Mouse (Mus musculus) ovary, adult 10 weeks (tissue): ENCODE measurements around the gene Ppox. TPM values are rescaled to one million over a fixed set of nuclear protein-coding genes. Genes with fewer than 3 reads are reported as not detected.

Experiments
- polyA plus RNA-seq: library from polyadenylated mRNA; stranded (reverse); fragments of 350-450 nt; fragmentation: Illumina TruSeq; extraction: RNeasy Lipid Tissue Mini Kit (QIAGEN cat#74804); gene quantifications from one replicate; pipeline ENCODE4 v1.2.3, GENCODE M21; 2014

Ppox gene
- 4.1 TPM for polyA plus RNA-seq

GRCm38 (mm10) chr1:171280916-171281527, at the start of gene Ppox:
TSS of gene Ppox (minus strand) at chr1:171281186.

GRCm38 (mm10) chr1:171328839-171329432, 48.0 kb upstream of the Ppox start, which contains the start of gene Dedd:
TSS of gene Dedd (plus strand) at chr1:171329145.

GRCm38 (mm10) chr1:171294298-171295062, 13.5 kb upstream of the Ppox start, which contains the start of gene Ufc1:
TSS of gene Ufc1 (minus strand) at chr1:171295024.

GRCm38 (mm10) chr1:171287136-171288081, 6.4 kb upstream of the Ppox start, which contains the start of gene Usp21:
TSS of gene Usp21 (minus strand) at chr1:171287991.

GRCm38 (mm10) chr1:171269848-171270572, 11.0 kb downstream of the Ppox start, which contains the start of gene B4galt3:
TSS of gene B4galt3 (plus strand) at chr1:171270328.

GRCm38 (mm10) chr1:171250680-171251593, 30.0 kb downstream of the Ppox start, which contains the start of gene Ndufs2:
TSS of gene Ndufs2 (minus strand) at chr1:171251388.

GRCm38 (mm10) chr1:171249913-171250600, 30.9 kb downstream of the Ppox start, which contains the start of gene Adamts4:
TSS of gene Adamts4 (plus strand) at chr1:171250421.

GRCm38 (mm10) chr1:171234126-171234525, 46.9 kb downstream of the Ppox start, which contains the start of gene Fcer1g:
TSS of gene Fcer1g (minus strand) at chr1:171234365.

Other genes with a start within 250 kb of the Ppox start
- 17.0 TPM for gene Fcgr3, start 216.3 kb downstream of the Ppox start, polyA plus RNA-seq
- gene Cfap126, start 167.3 kb downstream of the Ppox start, polyA plus RNA-seq = 5.6 TPM
- gene Sdhc, start 130.6 kb downstream of the Ppox start, polyA plus RNA-seq = 34.2 TPM
- gene Mpz, start 130.5 kb downstream of the Ppox start, polyA plus RNA-seq = not detected
- gene Pcp4l1, start 84.9 kb downstream of the Ppox start, polyA plus RNA-seq = 49.2 TPM
- gene Nr1i3, start 67.2 kb downstream of the Ppox start, polyA plus RNA-seq = not detected
- gene Tomm40l, start 58.7 kb downstream of the Ppox start, polyA plus RNA-seq = 4.0 TPM
- not detected for gene Apoa2, start 56.1 kb downstream of the Ppox start, polyA plus RNA-seq
- gene Fcer1g, start 46.8 kb downstream of the Ppox start, polyA plus RNA-seq = 46.0 TPM
- gene Adamts4, start 30.8 kb downstream of the Ppox start, polyA plus RNA-seq = 5.0 TPM
- gene Ndufs2, start 29.8 kb downstream of the Ppox start, polyA plus RNA-seq = 37.5 TPM
- 6.0 TPM for gene B4galt3, start 10.9 kb downstream of the Ppox start, polyA plus RNA-seq
- 24.1 TPM for gene Usp21, start 6.8 kb upstream of the Ppox start, polyA plus RNA-seq
- 64.0 TPM for gene Ufc1, start 13.8 kb upstream of the Ppox start, polyA plus RNA-seq
- 16.5 TPM for gene Dedd, start 48.0 kb upstream of the Ppox start, polyA plus RNA-seq
- 10.9 TPM for gene Nit1, start 64.5 kb upstream of the Ppox start, polyA plus RNA-seq
- 27.6 TPM for gene Pfdn2, start 64.5 kb upstream of the Ppox start, polyA plus RNA-seq
- gene Klhdc9, start 79.6 kb upstream of the Ppox start, polyA plus RNA-seq = 0.40 TPM
- gene Nectin4, start 88.9 kb upstream of the Ppox start, polyA plus RNA-seq = 0.31 TPM
- gene Arhgap30, start 107.8 kb upstream of the Ppox start, polyA plus RNA-seq = 4.2 TPM
- gene Usf1, start 130.1 kb upstream of the Ppox start, polyA plus RNA-seq = 1.1 TPM
- not detected for gene Tstd1, start 137.7 kb upstream of the Ppox start, polyA plus RNA-seq
- gene F11r, start 156.3 kb upstream of the Ppox start, polyA plus RNA-seq = 48.9 TPM
- gene Alyref2, start 222.3 kb upstream of the Ppox start, polyA plus RNA-seq = 2.9 TPM